Mouse (Mus musculus) urinary bladder, postnatal 36 days (tissue): ENCODE measurements at regions not wholly inside any gene's neighbourhood (a gene's known extent, or its start where the extent isn't known, plus 50 kb on each side); places are given as distances from the start of the nearest gene placed in this dataset.

Experiments used
- DNase-seq, 2 experiments: peaks; one replicate each; pipeline ENCODE4 v3.0.0; 2022; ENCODE audit warnings: low spot score in 2 of 2, mixed read lengths in 1 of 2

DNA sequence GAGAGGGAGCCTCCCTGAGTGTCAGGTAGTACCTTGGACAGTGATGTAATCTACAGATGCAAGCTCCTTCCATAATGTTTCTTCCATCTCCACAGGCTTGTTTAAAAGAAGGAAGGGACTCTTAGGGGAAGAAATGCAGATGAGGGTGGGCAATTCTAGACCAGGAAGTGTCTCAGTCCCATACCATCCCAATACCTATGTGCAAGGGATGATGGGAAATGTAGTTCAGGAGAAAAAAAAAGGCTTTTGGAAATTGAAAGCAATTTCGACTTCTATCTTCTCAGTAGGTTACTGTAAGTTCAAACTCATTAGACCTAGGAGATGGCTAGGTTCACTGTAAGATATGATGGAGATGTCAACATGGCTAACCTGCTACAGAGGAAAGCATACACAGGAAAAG, 68.3 kb downstream of the Cd83 start:
- DNase-seq, result no peak

DNA sequence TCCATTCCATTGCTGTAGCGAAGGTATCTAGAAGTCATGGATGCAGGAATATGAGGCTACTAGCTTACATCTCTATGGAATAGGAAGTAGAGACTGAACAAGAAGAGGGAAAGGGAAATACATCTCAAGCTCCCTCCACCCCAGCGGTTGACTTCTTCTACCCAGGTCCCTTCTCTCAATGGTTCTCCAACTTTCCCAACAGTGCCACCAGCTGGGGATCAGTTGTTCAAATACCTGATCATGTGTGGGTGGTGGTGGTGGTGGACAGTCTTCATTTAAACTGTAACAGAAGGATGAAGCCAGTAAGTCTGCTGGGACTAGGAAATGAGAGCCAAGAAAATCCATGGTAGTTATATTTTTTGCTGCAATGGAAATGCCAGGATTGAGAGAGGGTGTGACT, 70.4 kb downstream of the Cd83 start:
- no peak for DNase-seq

- no peak for DNase-seq
Measured at GRCm38 (mm10) chr13:43860932-43861331, 76.4 kb downstream of the Cd83 start.

- no peak for DNase-seq
Measured at GRCm38 (mm10) chr13:43861424-43861823, 76.8 kb downstream of the Cd83 start.

DNA sequence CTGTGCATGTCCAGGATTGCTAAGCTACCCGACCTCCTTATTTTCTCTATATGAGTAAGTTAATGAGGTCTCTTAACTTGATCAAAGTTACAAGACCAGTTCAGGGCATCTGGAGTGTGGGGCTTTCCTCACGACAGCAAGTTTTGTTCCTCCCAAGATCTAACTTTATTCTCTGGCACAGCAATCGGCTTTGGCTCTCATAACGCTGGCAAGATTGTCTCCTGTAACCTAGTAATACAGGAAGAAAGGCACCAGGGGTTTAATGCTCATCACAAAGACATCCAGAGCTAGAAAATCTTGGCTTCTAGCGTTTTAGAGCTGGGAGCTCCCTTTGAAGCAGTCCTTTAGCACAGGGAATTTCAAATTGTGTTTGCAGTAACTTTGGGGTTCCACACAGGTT, 77.5 kb downstream of the Cd83 start:
- DNase-seq, result no peak

- no peak for DNase-seq
Measured at GRCm38 (mm10) chr13:43862586-43862985, 78.0 kb downstream of the Cd83 start.

DNA sequence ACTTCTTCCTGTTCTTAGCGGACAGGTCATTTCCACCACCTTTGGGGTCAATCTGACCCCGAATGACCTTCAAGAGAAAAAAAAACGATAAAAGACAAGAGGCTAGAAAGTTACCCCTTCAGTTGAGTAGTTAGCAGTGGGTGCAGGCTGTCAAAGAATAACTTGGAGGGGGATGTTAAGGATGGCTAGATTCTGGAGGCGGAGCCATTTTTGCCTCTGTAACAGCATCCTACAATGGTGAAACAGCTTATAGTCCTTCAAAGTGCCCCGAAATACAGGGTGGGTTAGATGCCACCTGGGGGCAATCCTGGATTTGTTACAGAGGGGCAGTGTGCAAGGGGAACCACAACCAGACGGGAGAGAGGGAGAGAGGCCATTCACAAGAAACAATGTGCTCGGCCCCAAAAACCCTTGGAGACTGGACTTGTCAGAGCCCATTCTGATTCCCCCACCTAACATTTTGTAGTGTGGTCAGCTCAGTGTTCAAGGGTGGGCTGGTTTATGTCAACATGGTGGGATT, 79.1 kb downstream of the Cd83 start:
- DNase-seq, result no peak

DNA sequence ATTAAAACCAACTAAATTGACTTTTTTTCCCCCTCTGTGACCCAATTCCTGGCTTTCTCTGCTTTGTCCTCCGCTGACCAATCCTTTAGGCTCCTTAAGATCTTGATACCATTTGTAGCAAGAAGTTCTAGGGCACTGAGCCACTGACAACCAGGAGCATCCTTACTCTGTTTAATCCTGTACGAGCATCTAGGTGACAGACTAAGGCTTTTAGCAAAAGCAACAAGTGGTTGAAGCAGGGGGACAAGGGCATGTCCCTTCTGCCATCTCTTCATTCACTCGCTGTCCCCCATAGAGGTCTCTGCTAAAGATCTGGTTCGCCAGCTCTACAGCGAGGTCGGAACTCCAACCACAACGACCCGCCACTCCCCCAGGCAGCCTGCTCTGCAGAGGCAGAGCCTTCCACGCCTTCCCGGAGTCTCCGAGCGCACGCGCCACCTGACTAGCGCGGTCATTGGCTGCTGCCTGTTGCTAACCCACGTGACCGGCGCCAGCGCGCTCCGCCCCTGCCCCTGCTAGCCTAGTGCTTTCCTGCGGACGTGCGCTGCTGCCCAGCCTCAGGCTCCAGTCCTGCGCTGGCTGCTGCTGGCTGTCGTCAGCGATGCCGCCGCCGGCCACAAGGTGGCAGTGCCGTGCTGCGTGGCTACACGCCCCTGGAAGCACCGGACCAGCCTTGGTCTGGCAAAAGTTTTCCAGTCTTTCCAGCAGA, 79.7 kb downstream of the Cd83 start:
- peak; percentile 99 for DNase-seq

- peak in 1 of 2 experiments; percentile 14 for DNase-seq
Measured at GRCm38 (mm10) chr13:43865036-43865435, 80.5 kb downstream of the Cd83 start.

GRCm38 (mm10) chr13:43875895-43876294, 91.3 kb downstream of the Cd83 start:
- DNase-seq, result no peak

GRCm38 (mm10) chr13:43887284-43887683, 102.7 kb downstream of the Cd83 start:
- no peak for DNase-seq

DNA sequence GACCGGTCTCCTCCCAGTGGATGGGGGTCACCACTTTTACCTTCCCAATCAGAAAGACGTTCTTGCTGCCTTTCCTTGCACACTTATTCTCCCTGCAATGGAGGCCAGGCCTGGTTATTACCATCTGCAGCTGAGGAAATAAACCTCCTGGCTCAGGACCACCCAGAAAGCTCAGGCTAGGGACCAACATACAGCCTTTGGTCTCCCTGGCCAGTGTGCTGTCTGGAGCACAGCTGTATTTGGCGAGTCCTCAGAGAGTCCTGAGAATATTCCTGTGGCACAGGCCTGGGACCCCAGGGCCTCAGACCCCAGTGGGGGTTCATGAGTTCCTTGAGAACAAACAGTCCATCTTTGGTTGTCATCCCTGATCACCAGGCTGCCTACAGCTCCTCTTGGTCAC, 107.4 kb downstream of the Cd83 start:
- DNase-seq, result no peak

- DNase-seq, result no peak
Measured at GRCm38 (mm10) chr13:43895990-43896389, 111.4 kb downstream of the Cd83 start.

DNA sequence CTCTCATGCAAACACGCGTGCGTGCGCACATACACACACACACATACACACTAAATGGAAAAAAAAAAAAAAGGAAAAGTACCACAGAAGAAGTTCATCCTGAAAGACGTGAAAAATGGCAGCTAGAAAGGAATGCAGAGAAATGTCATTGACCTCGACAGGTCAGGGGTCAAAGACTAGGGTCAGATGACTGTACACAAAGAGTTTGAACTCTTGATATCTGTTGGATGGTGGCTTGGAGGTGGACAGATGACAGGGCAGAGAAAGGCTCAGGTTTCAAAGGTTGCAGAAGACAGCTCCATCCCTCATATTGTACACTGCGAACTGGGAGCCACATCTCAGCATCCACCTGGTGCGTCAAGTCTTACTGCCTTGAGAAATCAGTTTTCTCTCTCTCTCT, 112.5 kb downstream of the Cd83 start:
- DNase-seq, result no peak

GRCm38 (mm10) chr13:43898555-43899258, 114.1 kb downstream of the Cd83 start:
- no peak for DNase-seq

DNA sequence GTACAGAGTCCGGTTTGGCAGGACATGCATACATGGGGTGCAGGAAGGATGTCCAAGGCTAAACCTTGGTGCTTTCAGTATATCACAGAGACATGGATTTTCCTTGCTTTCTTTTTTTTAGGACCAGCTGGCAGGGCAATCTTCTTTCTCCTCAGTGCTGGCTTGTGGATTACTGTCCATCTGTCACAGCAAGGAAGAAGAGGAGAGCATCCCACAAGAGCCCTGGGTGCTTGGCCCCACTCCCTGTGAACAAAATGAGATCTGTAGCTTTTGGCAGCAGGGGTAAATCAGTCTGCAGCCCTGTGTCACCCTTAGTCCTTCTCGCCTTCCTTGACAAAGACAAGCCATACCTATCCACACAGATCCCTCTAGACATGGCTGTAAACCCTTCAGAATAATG, 115.5 kb downstream of the Cd83 start:
- no peak for DNase-seq

DNA sequence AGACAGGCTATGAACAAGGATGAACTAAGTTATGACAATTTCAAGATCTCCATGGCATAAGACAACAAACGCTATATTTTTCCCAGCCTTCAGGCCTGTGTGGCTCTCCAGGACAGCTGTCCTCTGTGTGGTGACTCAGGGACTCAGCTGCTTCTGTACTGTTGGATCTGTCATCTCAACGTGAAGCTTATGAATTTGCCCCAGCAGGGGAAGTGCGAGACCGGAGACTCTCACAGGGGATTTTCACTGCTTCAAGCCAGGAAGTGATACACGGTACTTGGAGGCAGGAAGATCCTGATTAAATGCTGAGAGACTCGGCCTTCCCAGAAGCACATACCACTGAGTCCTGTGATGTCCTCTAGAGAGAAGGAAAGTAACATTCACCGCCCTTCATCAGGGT, 116.2 kb downstream of the Cd83 start:
- no peak for DNase-seq

GRCm38 (mm10) chr13:43903391-43903790, 118.8 kb downstream of the Cd83 start:
- no peak for DNase-seq

DNA sequence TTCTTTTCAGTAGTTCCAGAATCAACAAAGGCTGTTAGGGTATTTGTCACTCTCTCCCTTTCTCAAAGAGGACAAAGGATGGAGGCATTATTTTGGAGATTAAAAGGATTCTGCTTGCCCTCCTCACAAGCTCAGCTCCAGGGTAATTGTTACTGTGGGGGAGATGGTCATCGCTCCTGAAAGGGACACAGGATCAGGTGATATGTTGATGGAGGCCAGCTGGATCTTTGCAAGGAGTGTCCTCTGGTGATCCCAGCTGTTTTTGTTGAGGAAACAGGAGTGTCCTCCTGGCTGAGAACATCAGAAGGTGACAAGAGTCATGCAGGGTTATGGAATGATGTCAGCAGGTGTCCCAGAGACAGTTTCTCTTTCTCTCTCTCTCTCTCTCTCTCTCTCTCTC, 119.7 kb downstream of the Cd83 start:
- no peak for DNase-seq

DNA sequence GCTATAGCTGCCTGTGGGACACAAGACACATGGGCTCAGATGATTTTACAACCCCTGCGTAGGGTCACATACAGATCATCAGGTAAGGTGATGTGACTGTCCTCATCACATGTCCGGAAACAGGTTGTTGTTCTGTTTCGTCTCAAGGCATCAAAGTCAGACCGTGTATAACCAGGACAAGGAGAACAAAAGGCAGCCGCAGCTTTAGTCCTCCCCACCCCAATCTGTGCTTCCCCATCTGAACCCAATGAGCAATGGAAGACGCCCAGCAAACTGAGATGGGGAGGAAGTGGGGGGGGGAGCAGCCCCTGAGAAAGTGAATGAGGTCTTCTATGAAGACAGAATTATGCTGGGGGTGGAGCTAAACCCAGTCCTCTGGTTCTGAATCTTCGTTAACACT, 121.7 kb downstream of the Cd83 start:
- no peak for DNase-seq

DNA sequence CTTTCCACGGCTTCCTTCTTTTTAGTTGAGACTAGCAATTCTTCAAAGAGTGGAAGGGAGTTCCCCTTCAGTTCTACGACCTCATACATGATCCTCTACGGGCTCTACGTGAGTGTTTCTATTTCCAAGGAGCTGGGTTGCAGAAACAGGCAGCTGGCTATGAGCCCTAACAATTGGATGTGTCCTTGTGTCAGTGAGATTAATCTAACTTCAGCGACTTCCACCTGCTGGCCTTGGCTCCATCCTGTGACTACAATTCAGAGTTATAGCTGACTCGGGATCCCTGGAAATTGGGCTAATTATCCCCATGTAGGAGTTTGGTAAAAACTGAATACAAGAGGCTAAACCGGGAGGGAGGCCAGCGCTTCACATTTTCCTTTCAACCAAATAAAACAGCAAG, 122.8 kb downstream of the Cd83 start:
- no peak for DNase-seq

DNA sequence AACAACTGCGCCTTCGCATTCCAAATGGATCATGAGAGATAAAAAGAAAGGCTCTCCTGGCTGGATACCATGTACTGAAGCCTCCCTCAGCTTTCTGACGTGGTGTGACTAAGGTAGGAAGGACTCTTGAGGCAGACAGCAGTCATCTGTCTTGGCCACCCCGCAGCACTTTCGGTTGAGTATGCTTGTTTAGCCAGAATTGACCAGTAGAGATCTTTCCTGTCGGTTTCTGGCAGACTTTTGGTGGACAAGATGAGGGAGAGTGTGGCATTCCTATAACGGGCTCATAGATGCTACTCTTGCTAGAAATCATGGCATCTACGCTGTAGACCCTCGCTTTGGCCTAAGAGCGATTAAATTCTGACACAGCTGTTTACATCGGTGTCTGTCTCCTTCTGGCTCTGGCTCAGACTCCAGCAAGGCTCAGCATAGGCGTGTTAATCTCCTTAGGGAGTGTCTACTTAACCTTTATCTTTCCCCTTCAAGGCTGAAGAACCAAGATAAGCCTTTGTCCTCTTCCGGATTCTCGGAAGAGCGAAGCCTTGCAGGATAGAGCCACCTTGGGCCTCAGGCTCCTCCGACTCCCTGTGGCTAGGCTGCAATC, 123.6 kb downstream of the Cd83 start:
- peak in 1 of 2 experiments; percentile 8 for DNase-seq

GRCm38 (mm10) chr13:43909933-43910332, 125.4 kb downstream of the Cd83 start:
- no peak for DNase-seq
